Mouse (Mus musculus) limb, embryonic 11.5 days (tissue): ENCODE results near the gene Slirp. TPM values are rescaled to one million over a fixed set of nuclear protein-coding genes. Genes with fewer than 3 reads are reported as not detected.

ENCODE experiments used
- ATAC-seq: fragments of 200-750 bp; cut with Nextera tagmentation; 2 replicates; pipeline ENCODE4 v1.8.0; 2017; ENCODE audit warnings: low read depth; ENCODE audit not compliant: insufficient number of reproducible peaks, low FRiP score, low TSS enrichment
- DNase-seq: peaks from one replicate; pipeline ENCODE4 v3.0.0-alpha.2; 2015; ENCODE audit warnings: low spot score
- H3K27ac ChIP-seq: fragments of 300-500 bp; sonication (generic); replicated peaks from 2 replicates; pipeline ENCODE4 v1.5.1; 2014; ENCODE audit warnings: low read depth, mild to moderate bottlenecking, low read length
- H3K27me3 ChIP-seq: fragments of 300-500 bp; sonication (generic); 2 replicates; pipeline ENCODE4 v1.6.1; 2014; ENCODE audit warnings: mild to moderate bottlenecking, low read length, mixed read lengths; ENCODE audit not compliant: control insufficient read depth, insufficient read depth
- H3K36me3 ChIP-seq: fragments of 300-500 bp; sonication (generic); 2 replicates; pipeline ENCODE4 v1.6.1; 2014; ENCODE audit warnings: mild to moderate bottlenecking, low read length, moderate library complexity, mixed read lengths; ENCODE audit not compliant: control insufficient read depth, insufficient read depth
- H3K4me1 ChIP-seq: fragments of 300-500 bp; sonication (generic); 2 replicates; pipeline ENCODE4 v1.6.1; 2014; ENCODE audit warnings: low read length, mixed read lengths; ENCODE audit not compliant: control insufficient read depth, insufficient read depth
- H3K4me2 ChIP-seq: fragments of 300-500 bp; sonication (generic); 2 replicates; pipeline ENCODE4 v1.6.1; 2014; ENCODE audit warnings: low read depth, mild to moderate bottlenecking, moderate library complexity; ENCODE audit not compliant: severe bottlenecking
- H3K4me3 ChIP-seq: fragments of 300-500 bp; sonication (generic); 2 replicates; pipeline ENCODE4 v1.5.1; 2014; ENCODE audit warnings: low read depth, low read length
- H3K9ac ChIP-seq: fragments of 300-500 bp; sonication (generic); 2 replicates; pipeline ENCODE4 v1.6.1; 2014; ENCODE audit warnings: mild to moderate bottlenecking, low read length
- H3K9me3 ChIP-seq: fragments of 300-500 bp; sonication (generic); 2 replicates; pipeline ENCODE4 v1.6.1; 2016; ENCODE audit warnings: low read length; ENCODE audit not compliant: control insufficient read depth
- WGBS: fragments of 180-500 bp; shearing (Covaris S2); extraction: QIAGEN DNeasy Blood & Tissue Kit; methylation state at CpG from one replicate; pipeline ENCODE4 v1.1.7; 2014; 5-methylcytosine and 5-hydroxymethylcytosine counted together
- polyA plus RNA-seq: library from polyadenylated mRNA; unstranded; fragments of >200 nt; fragmentation: Nextera tagmentation; extraction: Ambion mirVana; gene quantifications from 2 replicates; pipeline ENCODE4 v1.2.1, GENCODE M21; 2014

The Slirp gene
- polyA plus RNA-seq, 1 experiment from 2014 or later, result 318 TPM

GRCm38 (mm10) chr12:87407869-87408605 is 35.7 kb upstream of the Slirp start:
- ATAC-seq, result no peak
- no peaks in the 10 kb centered on the region for H3K27me3 ChIP-seq
- H3K4me3 ChIP-seq, result no peak overlapping the region
- no peaks in the 10 kb centered on the region for H3K36me3 ChIP-seq
- no peak overlapping the region for H3K4me2 ChIP-seq
- H3K27ac ChIP-seq, result 0 out of 2 replicates have a peak overlapping the region, but pooled peaks have one; percentile 14
- no peaks in the 10 kb centered on the region for H3K4me1 ChIP-seq
- no peak overlapping the region for H3K9ac ChIP-seq
- H3K9me3 ChIP-seq, result no peaks in the 10 kb centered on the region
- peak; percentile 26 for DNase-seq
- WGBS, result 50% methylated on average over 21 of the region's 21 CpGs

DNA sequence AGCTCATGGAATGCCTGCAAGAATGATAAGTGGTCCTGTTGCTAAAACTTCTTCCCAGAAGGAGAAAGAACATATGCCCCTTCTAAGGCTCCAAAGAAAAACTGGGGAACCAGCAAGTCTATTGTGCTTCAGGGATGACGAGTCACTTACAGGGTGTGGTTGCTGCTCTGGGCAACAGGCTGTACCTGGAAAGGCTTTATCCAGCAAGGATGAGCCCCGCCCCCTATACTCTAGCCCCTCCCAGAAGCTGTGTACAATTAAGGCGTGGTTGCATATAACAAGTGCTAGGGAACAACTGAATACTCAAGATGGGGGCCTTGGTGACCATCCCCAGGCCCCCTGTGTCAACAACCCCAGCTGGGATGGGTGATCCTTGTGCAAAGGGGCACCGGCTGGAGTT is 34.6 kb upstream of the Slirp start:
- DNase-seq (no peak), ATAC-seq (no peak)
- no peak overlapping the region for H3K4me2 ChIP-seq
- no peak overlapping the region for H3K27ac ChIP-seq
- H3K9ac ChIP-seq, result no peak overlapping the region
- 82% methylated on average over 4 of the region's 4 CpGs for WGBS
- H3K4me1 ChIP-seq, result no peaks in the 10 kb centered on the region
- no peak overlapping the region for H3K4me3 ChIP-seq
- H3K27me3 ChIP-seq, result no peaks in the 10 kb centered on the region
- H3K36me3 ChIP-seq, result no peaks in the 10 kb centered on the region
- H3K9me3 ChIP-seq, result no peaks in the 10 kb centered on the region

GRCm38 (mm10) chr12:87410999-87411398 is 32.7 kb upstream of the Slirp start:
- DNase-seq (no peak), ATAC-seq (no peak)
- WGBS, result 53% methylated on average over 7 of the region's 7 CpGs
- Histone ChIP-seq H3K36me3 (no peaks in the 10 kb centered on the region), H3K27me3 (no peaks in the 10 kb centered on the region), H3K9me3 (no peaks in the 10 kb centered on the region), H3K4me1 (no peaks in the 10 kb centered on the region), H3K4me3 (no peak overlapping the region), H3K27ac (no peak overlapping the region), H3K9ac (no peak overlapping the region), H3K4me2 (no peak overlapping the region)

GRCm38 (mm10) chr12:87413179-87413790 is 30.4 kb upstream of the Slirp start:
- no peak for ATAC-seq
- Histone ChIP-seq H3K4me1 (no peaks in the 10 kb centered on the region), H3K27ac (no peak overlapping the region), H3K9ac (no peak overlapping the region), H3K27me3 (no peaks in the 10 kb centered on the region), H3K4me2 (no peak overlapping the region), H3K36me3 (no peaks in the 10 kb centered on the region), H3K4me3 (no peak overlapping the region), H3K9me3 (no peaks in the 10 kb centered on the region)
- DNase-seq, result peak; percentile 83
- WGBS, result 27% methylated on average over 4 of the region's 4 CpGs

- no peak overlapping the region for H3K4me3 ChIP-seq
- no peaks in the 10 kb centered on the region for H3K4me1 ChIP-seq
- ATAC-seq (no peak), DNase-seq (no peak)
- no peaks in the 10 kb centered on the region for H3K9me3 ChIP-seq
- no peak overlapping the region for H3K4me2 ChIP-seq
- no peak overlapping the region for H3K27ac ChIP-seq
- no peak overlapping the region for H3K9ac ChIP-seq
- 76% methylated on average over 4 of the region's 4 CpGs for WGBS
- H3K27me3 ChIP-seq, result no peaks in the 10 kb centered on the region
- H3K36me3 ChIP-seq, result no peaks in the 10 kb centered on the region
These were observed 28.3 kb upstream of the Slirp start for GRCm38 (mm10) chr12:87415358-87415757.

DNA sequence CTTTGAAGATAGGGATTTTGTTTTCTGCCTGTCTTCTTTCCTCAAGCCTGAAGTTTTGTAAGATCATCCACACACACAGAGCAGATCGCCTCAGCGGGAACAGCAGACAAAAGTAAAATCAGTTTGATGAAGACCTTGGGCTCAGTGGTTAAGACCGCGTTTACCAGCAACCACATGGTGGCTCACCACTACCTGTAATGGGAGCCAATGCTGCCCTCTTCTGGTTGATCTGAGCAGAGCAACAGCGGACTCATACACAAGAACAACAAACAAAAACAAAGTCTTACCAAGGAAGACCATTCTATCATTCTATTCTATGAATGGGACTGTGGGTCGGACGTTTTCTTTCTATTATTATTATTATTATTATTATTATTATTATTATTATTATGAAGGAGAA is 27.0 kb upstream of the Slirp start:
- no peak overlapping the region for H3K27ac ChIP-seq
- no peaks in the 10 kb centered on the region for H3K9me3 ChIP-seq
- no peak overlapping the region for H3K9ac ChIP-seq
- H3K4me3 ChIP-seq, result no peak overlapping the region
- no peak overlapping the region for H3K4me2 ChIP-seq
- H3K4me1 ChIP-seq, result no peaks in the 10 kb centered on the region
- WGBS, result 37% methylated on average over 7 of the region's 7 CpGs
- no peaks in the 10 kb centered on the region for H3K27me3 ChIP-seq
- peak; percentile 80 for DNase-seq
- H3K36me3 ChIP-seq, result no peaks in the 10 kb centered on the region
- no peak for ATAC-seq

GRCm38 (mm10) chr12:87418921-87419320 is 24.8 kb upstream of the Slirp start:
- Histone ChIP-seq H3K4me3 (no peak overlapping the region), H3K4me2 (no peak overlapping the region), H3K36me3 (no peaks in the 10 kb centered on the region), H3K27me3 (no peaks in the 10 kb centered on the region), H3K9ac (no peak overlapping the region), H3K27ac (no peak overlapping the region), H3K4me1 (no peaks in the 10 kb centered on the region), H3K9me3 (no peaks in the 10 kb centered on the region)
- ATAC-seq (no peak), DNase-seq (no peak)
- 79% methylated on average over 5 of the region's 5 CpGs for WGBS

GRCm38 (mm10) chr12:87419974-87420485 is 23.7 kb upstream of the Slirp start:
- Histone ChIP-seq H3K9ac (no peak overlapping the region), H3K4me3 (no peak overlapping the region), H3K4me2 (no peak overlapping the region), H3K9me3 (no peaks in the 10 kb centered on the region), H3K27ac (no peak overlapping the region), H3K27me3 (no peaks in the 10 kb centered on the region), H3K36me3 (no peaks in the 10 kb centered on the region), H3K4me1 (no peaks in the 10 kb centered on the region)
- DNase-seq (no peak), ATAC-seq (no peak)
- 81% methylated on average over 12 of the region's 12 CpGs for WGBS
